Mouse (Mus musculus) heart, embryonic 10.5 days (tissue): Measurements from ENCODE around the gene Gm21650. TPM values are rescaled to one million over a fixed set of nuclear protein-coding genes. Genes with fewer than 3 reads are reported as not detected.
"Not testable (repeated sequence)": the region's sequence is repeated elsewhere in the genome, so short reads cannot be mapped to it uniquely, and the experiment has no call there.

ENCODE experiments used
- DNase-seq: peaks from one replicate; pipeline ENCODE4 v3.0.0-alpha.2; 2017; ENCODE audit warnings: low spot score
- H3K27ac ChIP-seq: fragments of 300-500 bp; sonication (generic); 2 replicates; pipeline ENCODE4 v1.5.1; 2016; ENCODE audit warnings: mild to moderate bottlenecking
- H3K27me3 ChIP-seq: fragments of 300-500 bp; sonication (generic); 2 replicates; pipeline ENCODE4 v1.6.1; 2016; ENCODE audit warnings: mild to moderate bottlenecking; ENCODE audit not compliant: poor library complexity, insufficient read depth, severe bottlenecking
- H3K36me3 ChIP-seq: fragments of 300-500 bp; sonication (generic); 2 replicates; pipeline ENCODE4 v1.6.1; 2016; ENCODE audit warnings: mild to moderate bottlenecking, moderate library complexity
- H3K4me1 ChIP-seq: fragments of 300-500 bp; sonication (generic); 2 replicates; pipeline ENCODE4 v1.6.1; 2016; ENCODE audit warnings: mild to moderate bottlenecking
- H3K4me3 ChIP-seq: fragments of 300-500 bp; sonication (generic); 2 replicates; pipeline ENCODE4 v1.5.1; 2016; ENCODE audit warnings: mild to moderate bottlenecking, moderate library complexity
- H3K9me3 ChIP-seq: fragments of 300-500 bp; sonication (generic); 2 replicates; pipeline ENCODE4 v1.6.1; 2016; ENCODE audit warnings: mild to moderate bottlenecking, moderate library complexity
- WGBS: fragments of 180-500 bp; shearing (Covaris S2); methylation state at CpG from one replicate; pipeline ENCODE4 v1.1.7; 2016; 5-methylcytosine and 5-hydroxymethylcytosine counted together
- polyA plus RNA-seq: library from polyadenylated mRNA; unstranded; fragments of >200 nt; fragmentation: Nextera tagmentation; extraction: Ambion mirVana; gene quantifications from 2 replicates; pipeline ENCODE4 v1.2.1, GENCODE M21; 2016

Gene Gm21650
- polyA plus RNA-seq = not detected in 2 replicates

GRCm38 (mm10) chrY:77692508-77692907, at the start of gene Gm21650:
Gm21650 (plus strand) TSS chrY:77692808.
- H3K4me1 ChIP-seq, H3K4me3 ChIP-seq, H3K36me3 ChIP-seq, H3K9me3 ChIP-seq, H3K27me3 ChIP-seq, DNase-seq, H3K27ac ChIP-seq: not testable (repeated sequence)
- WGBS = no CpG with 5 or more reads among the region's 6 CpGs
